ENCODE assay signal across 12 mouse cellular contexts in genomic region chr9:91379781-91380457, GRCm38 (mm10). TPM values are rescaled to one million over a fixed set of nuclear protein-coding genes. Genes with fewer than 3 reads are reported as not detected.
A peak's percentile ranks its signal among the peaks of the same experiment; 100 is the strongest.
DNase-seq lines count a peak whose midpoint lies in the region; ATAC-seq lines count a peak whose summit lies in the region.
"Had no signal": no experiment of that assay in that cellular context is flagged by ENCODE, and none has a peak within 500 bp of the region (broad histone marks: within the 10 kb centered on the region; RNA-seq: fewer than 3 reads in every experiment).

No protein-coding gene starts in this region.

- H3K4me1 ChIP-seq in forebrain, embryonic 13.5 days: peaks cover 38% of the 10 kb centered on the region
- peaks cover 10% of the 10 kb centered on the region for H3K4me1 ChIP-seq in midbrain, embryonic 11.5 days (ENCODE audit: control insufficient read depth, insufficient read depth, low read length)

- no peaks in the 10 kb centered on the region for H3K36me3 ChIP-seq in forebrain, embryonic 13.5 days (ENCODE audit: poor library complexity, severe bottlenecking)
- no peaks in the 10 kb centered on the region for H3K36me3 ChIP-seq in midbrain, embryonic 11.5 days (ENCODE audit: control insufficient read depth, insufficient read depth, low read length)

- ATAC-seq in forebrain, embryonic 13.5 days: no peak
- ATAC-seq in midbrain, embryonic 11.5 days (ENCODE audit: low FRiP score): no peak
- ATAC-seq: intestine, embryonic 16.5 days had no signal

- H3K4me2 ChIP-seq in forebrain, embryonic 13.5 days: peak overlapping the region; percentile 69
- peak overlapping the region; percentile 84 for H3K4me2 ChIP-seq in midbrain, embryonic 11.5 days
- H3K4me2 ChIP-seq: heart, embryonic 11.5 days had no signal

- H3K9ac ChIP-seq in forebrain, embryonic 13.5 days: peak overlapping the region; percentile 69
- H3K9ac ChIP-seq in midbrain, embryonic 11.5 days (ENCODE audit: low read length): peak overlapping the region; percentile 94

- peak overlapping the region; percentile 94 for H3K27ac ChIP-seq in forebrain, embryonic 13.5 days
- H3K27ac ChIP-seq in midbrain, embryonic 11.5 days (ENCODE audit: low read depth, low read length): peak overlapping the region; percentile 88

- DNase-seq in MN1 (ENCODE audit: low spot score): peak; percentile 5
- peak; percentile 64 for DNase-seq in cerebellum, adult 9-10 months
- peak; percentile 94 for DNase-seq in midbrain, embryonic 11.5 days (ENCODE audit: low spot score, missing footprints)
- DNase-seq in ovary, adult 18-20 months (ENCODE audit: low spot score): no peak
- DNase-seq in thymus, postnatal 0 days (ENCODE audit: low spot score): no peak
- no peak for DNase-seq in left cerebral cortex, postnatal 25 days (ENCODE audit: low spot score in 2 of 2)
- DNase-seq in gastrocnemius, postnatal 14 days: no peak
- DNase-seq: lung, postnatal 4 days; thymus, postnatal 14 days had no signal

- H3K9me3 ChIP-seq in forebrain, embryonic 13.5 days (replicated peaks): no peaks in the 10 kb centered on the region
- H3K9me3 ChIP-seq in midbrain, embryonic 11.5 days (ENCODE audit: control insufficient read depth, low read length): no peaks in the 10 kb centered on the region

- peaks cover 94% of the 10 kb centered on the region for H3K27me3 ChIP-seq in forebrain, embryonic 13.5 days
- H3K27me3 ChIP-seq in midbrain, embryonic 11.5 days (ENCODE audit: control insufficient read depth, insufficient read depth, low read length): peaks cover 88% of the 10 kb centered on the region

- whole genome bisulfite sequencing in forebrain, embryonic 13.5 days: 2% methylated on average over 10 of the region's 10 CpGs
- WGBS in midbrain, embryonic 11.5 days: 1% methylated on average over 10 of the region's 10 CpGs

- intact Hi-C loops in left cerebral cortex, postnatal 25 days (cut with DNase I): loop anchor here (2.0 kb wide), 1 partner anchor 15 kb away; the partner anchor contains the start of gene Zic1
- intact Hi-C loops in gastrocnemius, postnatal 14 days (cut with DNase I; ENCODE audit: low total_unique reads): no loop called here

- peak overlapping the region; percentile 50 for H3K4me3 ChIP-seq in forebrain, embryonic 13.5 days
- peak overlapping the region; percentile 58 for H3K4me3 ChIP-seq in midbrain, embryonic 11.5 days (ENCODE audit: low read depth, low read length)

RNA-seq across cellular contexts. Expression of gene Zic1, which starts 14.3 kb away (rescaled TPM):
- polyA plus RNA-seq in forebrain, embryonic 13.5 days (2015; fragmentation: Nextera tagmentation; extraction: Ambion mirVana): 10.8 and 15.1 TPM in 2 replicates
- polyA plus RNA-seq in midbrain, embryonic 11.5 days (2014; fragmentation: Nextera tagmentation; extraction: Ambion mirVana): 13.7 and 14.8 TPM in 2 replicates
- not detected in 2 replicates for polyA plus RNA-seq in thymus, postnatal 0 days (2015; fragmentation: Nextera tagmentation; extraction: Ambion mirVana)
- 10 to 100 TPM; 11.1 to 11.7 TPM for total RNA-seq in left cerebral cortex, postnatal 25 days (2021)
- 1 to 10 TPM in 1 of 2 experiments, under 1 TPM in 1; 0.47 to 3.9 TPM for total RNA-seq in gastrocnemius, postnatal 14 days (2021)
- polyA plus RNA-seq: intestine, embryonic 16.5 days had no signal

RNA-seq across cellular contexts. Expression of gene Zic4, which starts 17.7 kb away (rescaled TPM):
- polyA plus RNA-seq in forebrain, embryonic 13.5 days (2015; fragmentation: Nextera tagmentation; extraction: Ambion mirVana): 48.4 and 62.0 TPM in 2 replicates
- 41.7 and 42.5 TPM in 2 replicates for polyA plus RNA-seq in midbrain, embryonic 11.5 days (2014; fragmentation: Nextera tagmentation; extraction: Ambion mirVana)
- polyA plus RNA-seq in thymus, postnatal 0 days (2015; fragmentation: Nextera tagmentation; extraction: Ambion mirVana): not detected in 2 replicates
- total RNA-seq in left cerebral cortex, postnatal 25 days (2021): 1 to 10 TPM; 2.3 to 3.0 TPM
- total RNA-seq in gastrocnemius, postnatal 14 days (2021): under 1 TPM in 1 of 2 experiments, not detected in 1; 0.66 TPM
- polyA plus RNA-seq: heart, embryonic 11.5 days; intestine, embryonic 16.5 days had no signal

Comparison
In these comparisons a context has a peak if more than half of its experiments do, and no peak if none do; other contexts are left out.
1. DNase-seq: peak in MN1 (single experiment), cerebellum, adult 9-10 months (single experiment) and midbrain, embryonic 11.5 days (single experiment); none in ovary, adult 18-20 months (single experiment), thymus, postnatal 0 days (single experiment), left cerebral cortex, postnatal 25 days (0 of 2) and gastrocnemius, postnatal 14 days (single experiment).
2. RNA of gene Zic1, which starts 14.3 kb away (polyA plus RNA-seq): 10.8 to 15.1 TPM in forebrain, embryonic 13.5 days and 13.7 to 14.8 TPM in midbrain, embryonic 11.5 days; not detected in thymus, postnatal 0 days; every median in the first group is over 10 times any median in the second.
3. RNA of gene Zic4, which starts 17.7 kb away (polyA plus RNA-seq): 48.4 to 62.0 TPM in forebrain, embryonic 13.5 days and 41.7 to 42.5 TPM in midbrain, embryonic 11.5 days; not detected in thymus, postnatal 0 days; every median in the first group is over 10 times any median in the second.